ENCODE assay signal across 28 mouse cellular contexts in genomic region chr5:12808729-12809128, GRCm38 (mm10).
"Had no signal": no experiment of that assay in that cellular context is flagged by ENCODE, and none has a peak within 500 bp of the region (broad histone marks: within the 10 kb centered on the region; RNA-seq: fewer than 3 reads in every experiment).

No protein-coding gene starts in this region.

- H3K9me3 ChIP-seq: heart, embryonic 10.5 days; heart, embryonic 12.5 days; hindbrain, embryonic 10.5 days; hindbrain, embryonic 12.5 days; intestine, embryonic 15.5 days; kidney, embryonic 15.5 days; limb, embryonic 10.5 days; limb, embryonic 12.5 days; liver, embryonic 13.5 days had no signal

- H3K27me3 ChIP-seq: heart, embryonic 12.5 days; hindbrain, embryonic 12.5 days; intestine, embryonic 15.5 days; kidney, embryonic 15.5 days; limb, embryonic 12.5 days; liver, embryonic 13.5 days had no signal

- H3K4me3 ChIP-seq: gastrocnemius, adult 2 months; heart, embryonic 10.5 days; heart, embryonic 12.5 days; hindbrain, embryonic 10.5 days; hindbrain, embryonic 12.5 days; intestine, embryonic 15.5 days; kidney, embryonic 15.5 days; layer of hippocampus, adult 2 months; left cerebral cortex, adult 2 months; limb, embryonic 10.5 days; limb, embryonic 12.5 days; liver, embryonic 13.5 days had no signal

- H3K4me1 ChIP-seq: heart, embryonic 10.5 days; heart, embryonic 12.5 days; hindbrain, embryonic 10.5 days; hindbrain, embryonic 12.5 days; intestine, embryonic 15.5 days; kidney, embryonic 15.5 days; limb, embryonic 10.5 days; limb, embryonic 12.5 days; liver, embryonic 13.5 days had no signal

- H3K27ac ChIP-seq: gastrocnemius, adult 2 months; heart, embryonic 10.5 days; hindbrain, embryonic 10.5 days; hindbrain, embryonic 12.5 days; hindbrain, embryonic 14.5 days; intestine, embryonic 15.5 days; kidney, embryonic 15.5 days; kidney, postnatal 0 days; layer of hippocampus, adult 2 months; left cerebral cortex, adult 2 months; limb, embryonic 10.5 days; limb, embryonic 12.5 days; liver, embryonic 13.5 days had no signal

- H3K36me3 ChIP-seq: heart, embryonic 10.5 days; heart, embryonic 12.5 days; hindbrain, embryonic 10.5 days; hindbrain, embryonic 12.5 days; intestine, embryonic 15.5 days; kidney, embryonic 15.5 days; limb, embryonic 10.5 days; limb, embryonic 12.5 days; liver, embryonic 13.5 days had no signal

- ATAC-seq: hindbrain, embryonic 16.5 days; inflammation-experienced regulatory T-cells, adult 6 months; intestine, embryonic 15.5 days; intestine, postnatal 0 days had no signal

- H3K9ac ChIP-seq: heart, embryonic 12.5 days; hindbrain, embryonic 12.5 days; hindbrain, embryonic 14.5 days; intestine, embryonic 15.5 days; kidney, embryonic 15.5 days; limb, embryonic 12.5 days; liver, embryonic 13.5 days had no signal

- DNase-seq: gastrocnemius, adult 2 months; gastrocnemius, postnatal 10 days; gastrocnemius, postnatal 25 days; heart, adult 18-20 months; heart, postnatal 10 days; heart, postnatal 4 days; kidney, adult 18-20 months; kidney, adult 8-10 months; kidney, postnatal 14 days; kidney, postnatal 4 days; liver; liver, embryonic 13.5 days had no signal

- H3K4me2 ChIP-seq: heart, embryonic 12.5 days; hindbrain, embryonic 12.5 days; hindbrain, embryonic 14.5 days; intestine, embryonic 15.5 days; kidney, embryonic 15.5 days; limb, embryonic 12.5 days; liver, embryonic 11.5 days; liver, embryonic 13.5 days had no signal
